Mouse (Mus musculus): ENCODE measurements around the gene Olfr584. TPM values are rescaled to one million over a fixed set of nuclear protein-coding genes. Genes with fewer than 3 reads are reported as not detected.

Olfr584 gene
- not detected in 2 replicates for polyA plus RNA-seq (2012; rRNA removed)

- DNase-seq (ENCODE audit: low read depth): no peak
Observed at GRCm38 (mm10) chr7:103081585-103081984, at the start of gene Olfr584. Gene Olfr584 (plus strand): TSS chr7:103081885.

- DNase-seq (ENCODE audit: low read depth): no peak
Observed at GRCm38 (mm10) chr7:103037724-103038123, 44.0 kb upstream of the Olfr584 start, which contains the start of gene Olfr582. Gene Olfr582 (plus strand): TSS chr7:103038024.

- no peak for DNase-seq (ENCODE audit: low read depth)
Observed at GRCm38 (mm10) chr7:103051000-103051399, 30.7 kb upstream of the Olfr584 start, which contains the start of gene Olfr583. Gene Olfr583 (plus strand): TSS chr7:103051300.

- no peak for DNase-seq (ENCODE audit: low read depth)
Observed at GRCm38 (mm10) chr7:103097420-103097819, 15.7 kb downstream of the Olfr584 start, which contains the start of gene Olfr585. Gene Olfr585 (plus strand): TSS chr7:103097720.

GRCm38 (mm10) chr7:103119406-103119805 lies 37.7 kb downstream of the Olfr584 start:
- no peak for DNase-seq (ENCODE audit: low read depth)

- DNase-seq (ENCODE audit: low read depth): no peak
Observed at GRCm38 (mm10) chr7:103125538-103125937, 43.9 kb downstream of the Olfr584 start, which contains the start of gene Olfr586. Gene Olfr586 (minus strand): TSS chr7:103125638.

Other genes starting within 250 kb of the Olfr584 start
- not detected in 2 replicates for gene Olfr566, start 223.1 kb upstream of the Olfr584 start, polyA plus RNA-seq (2012; rRNA removed)
- gene Olfr568, start 204.8 kb upstream of the Olfr584 start, polyA plus RNA-seq (2012; rRNA removed): not detected in 2 replicates
- gene Olfr569, start 191.0 kb upstream of the Olfr584 start, polyA plus RNA-seq (2012; rRNA removed): not detected in 2 replicates
- not detected in 2 replicates for gene Olfr570, start 187.3 kb upstream of the Olfr584 start, polyA plus RNA-seq (2012; rRNA removed)
- gene Olfr571, start 164.3 kb upstream of the Olfr584 start, polyA plus RNA-seq (2012; rRNA removed): not detected in 2 replicates
- not detected in 2 replicates for gene Olfr572, start 157.5 kb upstream of the Olfr584 start, polyA plus RNA-seq (2012; rRNA removed)
- gene Olfr573-ps1, start 139.3 kb upstream of the Olfr584 start, polyA plus RNA-seq (2012; rRNA removed): not detected in 2 replicates
- gene Olfr574, start 133.4 kb upstream of the Olfr584 start, polyA plus RNA-seq (2012; rRNA removed): not detected in 2 replicates
- gene Olfr575, start 123.1 kb upstream of the Olfr584 start, polyA plus RNA-seq (2012; rRNA removed): not detected in 2 replicates
- not detected in 2 replicates for gene Olfr576, start 119.2 kb upstream of the Olfr584 start, polyA plus RNA-seq (2012; rRNA removed)
- not detected in 2 replicates for gene Olfr577, start 105.9 kb upstream of the Olfr584 start, polyA plus RNA-seq (2012; rRNA removed)
- not detected in 2 replicates for gene Olfr578, start 92.6 kb upstream of the Olfr584 start, polyA plus RNA-seq (2012; rRNA removed)
- not detected in 2 replicates for gene Olfr582, start 43.9 kb upstream of the Olfr584 start, polyA plus RNA-seq (2012; rRNA removed)
- not detected in 2 replicates for gene Olfr583, start 30.6 kb upstream of the Olfr584 start, polyA plus RNA-seq (2012; rRNA removed)
- gene Olfr585, start 15.8 kb downstream of the Olfr584 start, polyA plus RNA-seq (2012; rRNA removed): not detected in 2 replicates
- gene Olfr586, start 43.8 kb downstream of the Olfr584 start, polyA plus RNA-seq (2012; rRNA removed): not detected in 2 replicates
- gene Olfr588-ps1, start 59.0 kb downstream of the Olfr584 start, polyA plus RNA-seq (2012; rRNA removed): not detected in 2 replicates
- gene Olfr589, start 74.5 kb downstream of the Olfr584 start, polyA plus RNA-seq (2012; rRNA removed): not detected in 2 replicates
- gene Olfr591, start 96.5 kb downstream of the Olfr584 start, polyA plus RNA-seq (2012; rRNA removed): not detected in 2 replicates
- gene Olfr592, start 102.9 kb downstream of the Olfr584 start, polyA plus RNA-seq (2012; rRNA removed): not detected in 2 replicates
- not detected in 2 replicates for gene Olfr593, start 130.0 kb downstream of the Olfr584 start, polyA plus RNA-seq (2012; rRNA removed)
- not detected in 2 replicates for gene Olfr594, start 135.1 kb downstream of the Olfr584 start, polyA plus RNA-seq (2012; rRNA removed)
- not detected in 2 replicates for gene Usp17ld, start 170.6 kb downstream of the Olfr584 start, polyA plus RNA-seq (2012; rRNA removed)
- gene Olfr596, start 223.8 kb downstream of the Olfr584 start, polyA plus RNA-seq (2012; rRNA removed): not detected in 2 replicates
- gene Olfr597, start 234.4 kb downstream of the Olfr584 start, polyA plus RNA-seq (2012; rRNA removed): not detected in 2 replicates
- not detected in 2 replicates for gene Olfr598, start 241.7 kb downstream of the Olfr584 start, polyA plus RNA-seq (2012; rRNA removed)